Mouse (Mus musculus) neural tube, embryonic 15.5 days (tissue): ENCODE results near the gene Olfr524. TPM values are rescaled to one million over a fixed set of nuclear protein-coding genes. Genes with fewer than 3 reads are reported as not detected.

Source experiments
- ATAC-seq: fragments of 200-750 bp; cut with Nextera tagmentation; 2 replicates; pipeline ENCODE4 v1.8.0; 2017; ENCODE audit warnings: mild to moderate bottlenecking, moderate TSS enrichment, moderate library complexity; ENCODE audit not compliant: low FRiP score
- H3K27ac ChIP-seq: fragments of 300-500 bp; sonication (generic); replicated peaks from 2 replicates; pipeline ENCODE4 v1.5.1; 2015; ENCODE audit warnings: mild to moderate bottlenecking, inconsistent platforms
- H3K27me3 ChIP-seq: fragments of 300-500 bp; sonication (generic); replicated peaks from 2 replicates; pipeline ENCODE4 v1.6.1; 2015; ENCODE audit warnings: inconsistent platforms
- H3K36me3 ChIP-seq: fragments of 300-500 bp; sonication (generic); 2 replicates; pipeline ENCODE4 v1.6.1; 2015; ENCODE audit warnings: inconsistent platforms
- H3K4me1 ChIP-seq: fragments of 300-500 bp; sonication (generic); 2 replicates; pipeline ENCODE4 v1.6.1; 2015; ENCODE audit warnings: inconsistent platforms
- H3K4me2 ChIP-seq: fragments of 300-500 bp; sonication (generic); 2 replicates; pipeline ENCODE4 v1.6.1; 2015; ENCODE audit warnings: inconsistent platforms, mild to moderate bottlenecking, moderate library complexity
- H3K4me3 ChIP-seq: fragments of 300-500 bp; sonication (generic); replicated peaks from 2 replicates; pipeline ENCODE4 v1.5.1; 2015; ENCODE audit warnings: mild to moderate bottlenecking, inconsistent platforms
- H3K9ac ChIP-seq: fragments of 300-500 bp; sonication (generic); replicated peaks from 2 replicates; pipeline ENCODE4 v1.6.1; 2015; ENCODE audit warnings: mild to moderate bottlenecking, inconsistent platforms
- H3K9me3 ChIP-seq: fragments of 300-500 bp; sonication (generic); replicated peaks from 2 replicates; pipeline ENCODE4 v1.6.1; 2016; ENCODE audit warnings: inconsistent platforms
- WGBS: fragments of 180-500 bp; shearing (Covaris S2); methylation state at CpG from one replicate; pipeline ENCODE4 v1.1.7; 2015; ENCODE audit warnings: mixed read lengths; 5-methylcytosine and 5-hydroxymethylcytosine counted together
- polyA plus RNA-seq: library from polyadenylated mRNA; unstranded; fragments of >200 nt; fragmentation: Nextera tagmentation; extraction: Ambion mirVana; gene quantifications from 2 replicates; pipeline ENCODE4 v1.2.1, GENCODE M21; 2015

Gene Olfr524
- polyA plus RNA-seq, 1 experiment from 2014 or later = not detected

DNA sequence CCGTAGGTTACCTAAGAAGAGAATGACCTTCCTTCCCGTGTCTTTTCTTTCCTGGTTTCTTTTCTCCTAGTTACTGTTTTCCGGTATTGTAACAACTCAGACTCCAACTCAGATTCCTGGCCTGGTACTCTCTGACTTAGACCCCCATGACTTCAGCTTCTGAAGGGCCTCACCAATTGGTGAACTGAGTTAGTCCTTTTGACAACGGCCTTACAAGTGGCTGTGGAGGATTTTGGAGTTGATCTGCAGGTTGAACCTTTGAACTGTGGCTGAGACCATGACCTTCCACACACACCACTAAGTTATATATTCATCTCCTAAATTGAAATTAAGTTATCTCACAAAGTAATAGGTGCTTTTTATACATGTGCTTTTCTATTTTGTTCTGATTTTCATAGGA is 21.6 kb downstream of the Olfr524 start:
- ATAC-seq = no peak
- H3K27me3 ChIP-seq = no peaks in the 10 kb centered on the region
- H3K4me1 ChIP-seq = no peaks in the 10 kb centered on the region
- H3K36me3 ChIP-seq = no peaks in the 10 kb centered on the region
- H3K9me3 ChIP-seq = no peaks in the 10 kb centered on the region
- H3K27ac ChIP-seq = no peak overlapping the region
- no peak overlapping the region for H3K9ac ChIP-seq
- no peak overlapping the region for H3K4me3 ChIP-seq
- 90% methylated on average over 4 of the region's 4 CpGs for WGBS
- no peak overlapping the region for H3K4me2 ChIP-seq

DNA sequence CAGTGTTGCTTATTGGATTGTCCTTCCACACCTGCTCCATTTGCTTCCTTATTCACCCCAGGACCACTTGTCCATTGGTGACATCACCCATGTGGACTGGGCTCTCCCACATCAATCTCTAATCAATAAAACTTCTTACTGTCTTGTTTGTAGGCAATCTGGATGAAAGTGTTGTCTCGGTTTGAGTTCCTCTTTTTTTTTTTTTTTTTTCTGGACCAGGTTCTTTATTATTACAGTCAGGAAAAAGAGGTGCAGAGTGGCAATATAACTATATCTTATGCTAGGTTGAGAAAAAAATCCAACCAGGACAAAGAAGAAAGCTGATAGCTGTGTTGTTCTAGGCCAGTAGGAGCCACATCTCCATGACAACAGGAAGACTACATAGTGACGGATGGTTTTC is 25.1 kb downstream of the Olfr524 start:
- Histone ChIP-seq H3K36me3 (no peaks in the 10 kb centered on the region), H3K4me3 (no peak overlapping the region), H3K9ac (no peak overlapping the region), H3K4me2 (no peak overlapping the region), H3K4me1 (no peaks in the 10 kb centered on the region), H3K27me3 (no peaks in the 10 kb centered on the region), H3K9me3 (no peaks in the 10 kb centered on the region), H3K27ac (no peak overlapping the region)
- no peak for ATAC-seq
- WGBS = 84% methylated on average over 2 of the region's 2 CpGs

DNA sequence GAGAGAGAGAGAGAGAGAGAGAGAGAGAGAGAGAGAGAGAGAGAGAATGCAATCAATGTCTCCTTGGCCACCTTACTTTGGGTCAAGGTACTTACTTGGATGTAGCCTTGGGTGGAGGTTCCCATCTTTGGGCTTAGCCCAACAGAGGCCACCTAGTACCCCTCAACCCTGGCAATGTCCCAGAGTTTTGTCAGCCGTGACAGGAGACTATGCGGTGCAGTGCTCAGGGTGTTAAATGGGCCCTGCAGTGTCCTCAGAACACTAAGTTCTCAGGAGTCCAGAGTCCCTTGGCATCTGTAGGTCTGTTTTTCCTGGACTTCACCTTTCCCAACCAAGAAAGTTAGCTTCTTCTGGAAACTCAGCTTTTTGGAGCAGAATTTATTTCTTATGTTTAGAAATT is 26.6 kb downstream of the Olfr524 start:
- Histone ChIP-seq H3K27me3 (no peaks in the 10 kb centered on the region), H3K4me1 (no peaks in the 10 kb centered on the region), H3K9ac (no peak overlapping the region), H3K9me3 (no peaks in the 10 kb centered on the region), H3K4me2 (no peak overlapping the region), H3K27ac (no peak overlapping the region), H3K36me3 (no peaks in the 10 kb centered on the region), H3K4me3 (no peak overlapping the region)
- no peak for ATAC-seq
- whole genome bisulfite sequencing = 94% methylated on average over 2 of the region's 2 CpGs

DNA sequence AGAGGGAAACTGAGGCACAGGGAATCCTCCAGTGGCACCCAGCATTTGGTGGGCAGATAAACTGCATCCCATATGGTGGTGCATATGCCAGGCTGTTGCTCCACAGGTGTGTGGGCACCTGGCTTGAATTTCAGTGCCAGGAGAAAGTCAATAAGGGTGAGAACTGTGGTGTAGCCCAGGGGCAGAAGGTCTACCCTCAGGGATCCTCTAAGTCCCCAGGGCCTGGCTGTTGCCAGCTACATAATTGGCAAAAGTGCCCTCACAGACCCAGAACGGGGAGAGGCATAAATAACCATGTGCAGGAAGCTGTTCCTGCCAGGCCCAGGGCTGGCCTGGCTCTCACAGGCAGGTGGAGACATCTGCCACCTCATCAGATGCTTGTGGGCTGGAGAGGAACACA is 32.8 kb downstream of the Olfr524 start, which contains the start of gene Olfr523:
Gene Olfr523 (plus strand): TSS at position 282 of the 400 bp plus-strand sequence.
- Histone ChIP-seq H3K9me3 (no peaks in the 10 kb centered on the region), H3K4me1 (no peaks in the 10 kb centered on the region), H3K4me3 (no peak within 1 kb of the TSS), H3K9ac (no peak within 1 kb of the TSS), H3K27ac (no peak within 1 kb of the TSS), H3K4me2 (no peak within 1 kb of the TSS), H3K27me3 (no peaks in the 10 kb centered on the region), H3K36me3 (no peaks in the 10 kb centered on the region)
- 58% methylated on average over 1 of the region's 1 CpGs for WGBS
- ATAC-seq = no peak

DNA sequence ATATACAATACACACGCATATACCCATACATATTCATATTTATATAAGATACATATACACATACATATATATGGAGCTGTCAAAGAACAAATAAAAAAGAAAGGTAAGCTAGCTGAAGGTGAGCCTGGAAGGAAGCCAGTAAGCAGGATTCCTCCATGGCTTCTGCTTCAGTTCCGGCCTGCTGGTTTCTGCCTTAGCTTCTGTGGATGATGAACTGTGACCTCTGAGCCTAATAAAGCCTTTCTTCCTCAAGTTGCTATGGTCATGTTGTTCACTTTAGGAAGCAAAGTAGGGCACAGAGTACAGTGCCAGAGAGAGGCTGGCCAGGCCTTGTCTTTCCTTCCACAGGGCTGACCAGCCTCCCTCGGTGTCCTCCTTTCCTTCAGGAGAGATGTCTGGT is 34.9 kb downstream of the Olfr524 start:
- Histone ChIP-seq H3K4me2 (no peak overlapping the region), H3K36me3 (no peaks in the 10 kb centered on the region), H3K9me3 (no peaks in the 10 kb centered on the region), H3K4me1 (no peaks in the 10 kb centered on the region), H3K4me3 (no peak overlapping the region), H3K27me3 (no peaks in the 10 kb centered on the region), H3K9ac (no peak overlapping the region), H3K27ac (no peak overlapping the region)
- ATAC-seq = no peak
- WGBS = 96% methylated on average over 3 of the region's 3 CpGs

DNA sequence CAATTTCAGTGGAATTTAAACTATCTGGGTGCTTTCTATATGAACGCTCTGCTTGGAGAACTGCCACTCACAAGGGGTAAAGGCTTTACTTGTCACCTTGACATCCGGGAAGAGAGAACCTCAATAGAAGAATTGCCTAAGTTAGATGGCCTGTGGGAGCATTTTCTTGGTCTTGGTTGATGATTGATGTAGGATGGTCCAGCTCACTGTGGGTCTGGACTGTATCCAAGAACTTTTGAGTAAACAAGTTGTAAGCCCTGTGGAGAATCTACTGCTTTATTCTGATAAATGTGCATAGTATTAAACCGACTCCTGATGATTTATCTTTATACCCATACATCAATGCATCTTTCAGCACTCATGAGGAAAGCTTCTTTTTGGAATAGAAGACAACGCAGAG is 36.4 kb downstream of the Olfr524 start:
- H3K4me1 ChIP-seq = no peaks in the 10 kb centered on the region
- H3K36me3 ChIP-seq = no peaks in the 10 kb centered on the region
- ATAC-seq = no peak
- no peak overlapping the region for H3K4me3 ChIP-seq
- no peak overlapping the region for H3K4me2 ChIP-seq
- H3K9ac ChIP-seq = no peak overlapping the region
- H3K27ac ChIP-seq = no peak overlapping the region
- H3K9me3 ChIP-seq = no peaks in the 10 kb centered on the region
- 88% methylated on average over 4 of the region's 4 CpGs for WGBS
- H3K27me3 ChIP-seq = no peaks in the 10 kb centered on the region

DNA sequence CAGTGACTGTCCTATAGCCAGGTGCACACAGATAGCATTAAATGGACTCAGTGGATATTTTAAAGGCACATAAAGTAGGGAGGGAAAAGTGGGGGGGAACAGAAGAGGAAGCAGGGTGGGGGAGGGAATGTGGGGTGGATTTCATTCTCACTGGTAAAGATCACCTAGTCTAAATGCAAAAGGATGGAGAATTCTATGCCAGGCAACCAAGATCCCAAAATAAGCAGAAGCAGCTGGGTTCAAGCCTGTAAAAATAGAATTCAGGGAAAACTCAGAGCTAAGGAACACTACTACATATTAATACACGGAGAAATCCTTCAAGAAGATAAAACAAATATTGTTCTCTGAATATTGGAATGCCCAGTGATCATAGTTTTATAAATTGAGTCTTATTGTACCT is 37.8 kb downstream of the Olfr524 start:
- Histone ChIP-seq H3K4me1 (no peaks in the 10 kb centered on the region), H3K27ac (no peak overlapping the region), H3K9ac (no peak overlapping the region), H3K9me3 (no peaks in the 10 kb centered on the region), H3K4me3 (no peak overlapping the region), H3K27me3 (no peaks in the 10 kb centered on the region), H3K4me2 (no peak overlapping the region), H3K36me3 (no peaks in the 10 kb centered on the region)
- 87% methylated on average over 1 of the region's 1 CpGs for WGBS
- ATAC-seq = no peak

DNA sequence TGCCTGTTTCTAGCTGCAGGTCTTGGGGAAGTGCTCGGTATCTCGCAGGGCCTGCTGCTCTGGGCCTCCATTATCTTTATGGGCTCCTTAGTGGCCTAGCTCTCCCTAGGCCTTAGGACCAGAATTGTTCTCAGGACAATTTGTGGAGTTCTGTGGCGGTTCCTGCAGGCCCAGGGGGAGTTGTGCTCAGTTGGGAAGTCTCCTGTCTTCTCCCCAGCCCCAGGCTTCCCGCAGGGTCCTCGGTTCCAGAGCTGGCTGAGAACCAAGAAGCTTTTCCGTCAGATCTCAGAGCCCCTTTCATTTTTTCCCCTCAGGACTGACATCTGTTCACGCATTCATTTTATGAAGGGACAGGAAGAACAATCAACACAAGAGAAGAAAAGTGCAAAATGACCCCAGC is 41.1 kb downstream of the Olfr524 start, which contains the start of gene Olfr522:
Gene Olfr522 (minus strand): TSS at position 101 of the 400 bp plus-strand sequence.
- H3K4me1 ChIP-seq = no peaks in the 10 kb centered on the region
- no peak within 1 kb of the TSS for H3K27ac ChIP-seq
- no peak within 1 kb of the TSS for H3K4me2 ChIP-seq
- no peak within 1 kb of the TSS for H3K4me3 ChIP-seq
- no peaks in the 10 kb centered on the region for H3K9me3 ChIP-seq
- H3K9ac ChIP-seq = no peak within 1 kb of the TSS
- WGBS = 62% methylated on average over 7 of the region's 7 CpGs
- no peaks in the 10 kb centered on the region for H3K27me3 ChIP-seq
- no peaks in the 10 kb centered on the region for H3K36me3 ChIP-seq
- ATAC-seq = no peak

DNA sequence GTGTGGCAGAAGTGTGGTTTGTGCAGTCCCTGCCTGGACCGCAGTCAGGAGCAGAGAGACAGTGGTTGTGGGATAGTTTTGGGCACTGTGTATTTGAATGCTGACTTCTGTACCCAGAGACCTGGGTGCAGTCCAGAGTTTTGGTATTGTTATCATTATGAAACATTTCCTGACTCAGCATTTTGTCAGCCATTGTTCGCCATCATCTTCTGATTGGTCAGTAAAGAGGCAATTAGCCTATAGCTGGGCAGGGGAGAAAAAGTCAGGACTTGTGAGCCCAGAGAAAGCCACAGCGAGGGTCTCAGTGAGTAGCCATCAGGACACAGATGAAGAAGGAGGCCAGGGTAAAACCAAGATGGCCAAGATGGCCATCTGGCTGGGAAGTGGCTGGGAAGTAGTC is 45.4 kb downstream of the Olfr524 start:
- Histone ChIP-seq H3K4me2 (no peak overlapping the region), H3K4me3 (no peak overlapping the region), H3K27me3 (0 out of 2 replicates have a peak, but pooled peaks cover 5% of the 10 kb centered on the region), H3K4me1 (peaks cover under 1% of the 10 kb centered on the region), H3K9ac (no peak overlapping the region), H3K27ac (no peak overlapping the region), H3K36me3 (no peaks in the 10 kb centered on the region), H3K9me3 (no peaks in the 10 kb centered on the region)
- no peak for ATAC-seq
- WGBS = 82% methylated on average over 3 of the region's 3 CpGs

DNA sequence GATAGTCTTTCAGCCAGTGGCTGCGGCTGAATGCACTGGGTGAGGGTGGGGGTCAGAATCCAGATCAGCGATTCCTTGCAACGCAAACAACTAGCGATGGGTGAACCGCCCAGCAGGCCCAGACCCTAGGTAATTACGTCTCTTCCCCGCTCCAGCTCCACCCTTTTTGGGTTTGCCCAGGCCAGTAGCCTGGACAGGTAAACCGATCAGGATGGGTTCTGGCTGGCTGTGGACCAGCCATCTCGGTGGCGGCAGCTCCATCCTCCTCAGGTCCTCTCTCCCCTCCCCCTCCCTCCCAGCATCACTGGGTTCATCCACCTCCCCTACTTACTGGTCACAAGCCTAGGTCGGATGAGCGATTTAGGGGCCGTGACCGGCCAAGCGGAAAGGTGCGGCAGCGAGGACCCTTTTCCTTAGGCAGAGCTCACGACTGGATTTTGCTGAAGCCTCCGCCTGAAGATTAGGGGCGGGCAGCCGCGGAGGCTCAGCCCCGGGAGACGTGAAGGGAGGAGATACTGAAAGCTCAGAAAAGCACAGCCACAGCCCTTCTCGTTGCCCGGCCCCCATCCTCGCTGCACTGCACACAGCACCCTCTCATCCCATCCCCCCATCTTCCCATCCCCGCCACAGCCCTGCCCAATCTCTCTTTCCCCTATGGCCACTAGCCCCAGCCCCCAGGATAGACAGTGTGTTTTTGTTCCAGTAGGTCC is 51.4 kb downstream of the Olfr524 start, which contains the start of gene Sprn:
Gene Sprn (minus strand): TSS at position 660 of the 710 bp plus-strand sequence.
- 3% methylated on average over 28 of the region's 28 CpGs for WGBS
- Histone ChIP-seq H3K9me3 (no peaks in the 10 kb centered on the region), H3K4me3 (peak within 1 kb of the TSS; percentile 50), H3K4me2 (peak within 1 kb of the TSS; percentile 63), H3K27me3 (0 out of 2 replicates have a peak, but pooled peaks cover 8% of the 10 kb centered on the region), H3K4me1 (peaks cover 28% of the 10 kb centered on the region), H3K27ac (peak within 1 kb of the TSS; percentile 84), H3K36me3 (peaks cover 2% of the 10 kb centered on the region; the same call in 1 of the 2 replicates), H3K9ac (peak within 1 kb of the TSS; percentile 68)
- ATAC-seq = peak; percentile 87

DNA sequence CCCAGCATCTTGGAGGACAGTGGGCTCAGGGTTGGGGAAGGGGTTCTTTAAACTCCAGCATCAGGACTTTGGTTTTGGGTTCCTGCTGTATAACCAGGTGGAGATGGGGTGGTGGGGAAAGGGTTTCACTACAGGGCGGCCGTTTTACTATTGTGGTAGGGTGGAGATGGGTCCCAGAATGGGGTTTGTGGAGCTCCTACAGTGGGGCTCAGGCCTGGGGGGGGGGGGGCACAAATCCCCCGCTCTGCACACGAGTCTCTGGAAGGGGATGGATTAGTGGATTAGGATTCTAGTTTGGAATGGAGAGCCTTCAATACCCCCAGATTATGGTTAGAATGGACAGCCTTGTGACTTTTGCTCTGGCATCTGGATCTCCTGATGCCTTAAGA is 51.9 kb downstream of the Olfr524 start:
- 0 out of 2 replicates have a peak, but pooled peaks cover 8% of the 10 kb centered on the region for H3K27me3 ChIP-seq
- H3K27ac ChIP-seq = peak overlapping the region; percentile 84
- H3K4me3 ChIP-seq = peak overlapping the region; percentile 50
- peaks cover 28% of the 10 kb centered on the region for H3K4me1 ChIP-seq
- H3K9ac ChIP-seq = peak overlapping the region; percentile 68
- H3K36me3 ChIP-seq = peaks cover 2% of the 10 kb centered on the region; the same call in 1 of the 2 replicates
- no peaks in the 10 kb centered on the region for H3K9me3 ChIP-seq
- peak overlapping the region; percentile 63 for H3K4me2 ChIP-seq
- peak; percentile 53 for ATAC-seq
- WGBS = 18% methylated on average over 4 of the region's 4 CpGs

DNA sequence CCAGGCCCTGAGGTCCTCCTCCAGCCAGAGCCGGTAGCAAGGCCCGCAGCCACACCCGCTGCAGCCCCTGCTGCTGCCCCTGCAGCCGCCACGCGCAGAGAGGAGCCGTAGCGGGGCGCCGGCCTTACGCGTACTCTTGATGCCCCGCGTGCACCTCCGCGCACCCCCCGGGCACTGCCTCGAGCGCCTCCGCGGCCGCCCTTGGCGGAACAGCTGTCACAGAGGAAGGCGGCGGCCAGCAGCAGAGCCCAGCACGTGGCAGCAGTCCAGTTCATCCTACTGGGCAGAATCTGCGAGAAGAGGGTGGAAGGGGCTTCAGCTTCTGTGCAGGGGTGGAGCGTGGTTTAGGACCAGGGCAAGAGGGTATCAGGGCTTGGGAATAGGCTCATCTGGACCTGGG is 52.4 kb downstream of the Olfr524 start:
- H3K4me1 ChIP-seq = peaks cover 28% of the 10 kb centered on the region
- H3K9ac ChIP-seq = peak overlapping the region; percentile 68
- peak overlapping the region; percentile 50 for H3K4me3 ChIP-seq
- H3K27ac ChIP-seq = peak overlapping the region; percentile 84
- H3K9me3 ChIP-seq = no peaks in the 10 kb centered on the region
- H3K27me3 ChIP-seq = 0 out of 2 replicates have a peak, but pooled peaks cover 8% of the 10 kb centered on the region
- WGBS = 5% methylated on average over 28 of the region's 28 CpGs
- peaks cover 2% of the 10 kb centered on the region; the same call in 1 of the 2 replicates for H3K36me3 ChIP-seq
- peak overlapping the region; percentile 63 for H3K4me2 ChIP-seq
- peak; percentile 42 for ATAC-seq
